Mouse (Mus musculus) bone marrow, adult 2 months (tissue): ENCODE data around the gene Ttc32.

Experiments
- CTCF ChIP-seq: fragments of 200-500 bp; IDR thresholded peaks from 2 replicates; pipeline ENCODE4 v1.5.1; 2011; ENCODE audit warnings: low read length, control low read depth; ENCODE audit not compliant: control insufficient read depth, insufficient read depth
- POLR2A ChIP-seq: fragments of 200-500 bp; IDR thresholded peaks from 2 replicates; pipeline ENCODE4 v1.6.1; 2011; ENCODE audit warnings: low read depth, mild to moderate bottlenecking, control low read depth, low read length, borderline replicate concordance; ENCODE audit not compliant: control insufficient read depth

- TF ChIP-seq POLR2A (no peak), CTCF (no peak)
Observed at GRCm38 (mm10) chr12:9016376-9016775, 13.4 kb upstream of the Ttc32 start.
